Mouse (Mus musculus): Measurements from ENCODE around the gene Il20.

- TF ChIP-seq CTCF (IDR thresholded peaks at IDR 0.05; ENCODE audit: extremely low read depth, insufficient read length, insufficient replicate concordance, low read depth, low read length) (no peak), POLR2A (IDR thresholded peaks at IDR 0.05; ENCODE audit: low read depth, low read length) (no peak)
Measured at GRCm38 (mm10) chr1:130864741-130865140, 46.5 kb downstream of the Il20 start.
